Comparison of ENCODE assay signal across 8 mouse cellular contexts in genomic region chr15:78899409-78899739, GRCm38 (mm10). TPM values are rescaled to one million over a fixed set of nuclear protein-coding genes. Genes with fewer than 3 reads are reported as not detected.
DNase-seq lines count a peak whose midpoint lies in the region; ATAC-seq and TF ChIP-seq lines count a peak whose summit lies in the region.

TSS of gene Gm49510 (plus strand) at chr15:78899667.

- H3K27me3 ChIP-seq in heart, embryonic 16.5 days (ENCODE audit: control insufficient read depth, insufficient read depth, low read length): no peaks in the 10 kb centered on the region
- peaks cover 30% of the 10 kb centered on the region for H3K27me3 ChIP-seq in hindbrain, embryonic 12.5 days
- H3K27me3 ChIP-seq in midbrain, embryonic 13.5 days: peaks cover 39% of the 10 kb centered on the region

- H3K9ac ChIP-seq in heart, embryonic 16.5 days (ENCODE audit: low read length): peak within 1 kb of the TSS; percentile 86
- peak within 1 kb of the TSS; percentile 67 for H3K9ac ChIP-seq in hindbrain, embryonic 12.5 days
- H3K9ac ChIP-seq in midbrain, embryonic 13.5 days (replicated peaks): peak within 1 kb of the TSS; percentile 68

- DNase-seq in heart, adult 9 months (ENCODE audit: low spot score in 2 of 2): no peak
- no peak for DNase-seq in thymus, adult 18-20 months
- no peak for DNase-seq in T-cell, adult 2 months (ENCODE audit: low spot score)
- no peak for DNase-seq in right cerebral cortex, postnatal 36 days (ENCODE audit: low spot score in 2 of 2)

- TF ChIP-seq POLR2A in bone marrow, adult 2 months (IDR thresholded peaks at IDR 0.05; ENCODE audit: borderline replicate concordance, control insufficient read depth, low read depth, low read length): no peak

- WGBS in heart, embryonic 16.5 days: 2% methylated on average over 20 of the region's 20 CpGs
- under 1% methylated on average over 20 of the region's 20 CpGs for WGBS in bone marrow, adult 2 months
- under 1% methylated on average over 19 of the region's 20 CpGs for WGBS in hindbrain, embryonic 12.5 days
- WGBS in midbrain, embryonic 13.5 days: 0% methylated on average over 20 of the region's 20 CpGs

- H3K4me1 ChIP-seq in heart, embryonic 16.5 days (ENCODE audit: control insufficient read depth, insufficient read depth, low read length): peaks cover 41% of the 10 kb centered on the region
- H3K4me1 ChIP-seq in bone marrow, adult 2 months (ENCODE audit: control insufficient read depth, insufficient read depth, low read length): peaks cover 25% of the 10 kb centered on the region
- H3K4me1 ChIP-seq in hindbrain, embryonic 12.5 days: peaks cover 20% of the 10 kb centered on the region
- H3K4me1 ChIP-seq in midbrain, embryonic 13.5 days (replicated peaks): peaks cover 17% of the 10 kb centered on the region

- H3K9me3 ChIP-seq in heart, embryonic 16.5 days (replicated peaks; ENCODE audit: control insufficient read depth, low read length): no peaks in the 10 kb centered on the region
- no peaks in the 10 kb centered on the region for H3K9me3 ChIP-seq in hindbrain, embryonic 12.5 days (replicated peaks)
- no peaks in the 10 kb centered on the region for H3K9me3 ChIP-seq in midbrain, embryonic 13.5 days

- peak within 1 kb of the TSS; percentile 83 for H3K4me3 ChIP-seq in heart, embryonic 16.5 days (ENCODE audit: low read length)
- H3K4me3 ChIP-seq in bone marrow, adult 2 months (replicated peaks; ENCODE audit: control insufficient read depth, low read depth, low read length): peak within 1 kb of the TSS; percentile 88
- peak within 1 kb of the TSS; percentile 52 for H3K4me3 ChIP-seq in hindbrain, embryonic 12.5 days
- H3K4me3 ChIP-seq in midbrain, embryonic 13.5 days (replicated peaks): peak within 1 kb of the TSS; percentile 50

- H3K4me2 ChIP-seq in heart, embryonic 16.5 days (ENCODE audit: low read depth, low read length): peak within 1 kb of the TSS; percentile 89
- H3K4me2 ChIP-seq in hindbrain, embryonic 12.5 days (replicated peaks): peak within 1 kb of the TSS; percentile 91
- H3K4me2 ChIP-seq in midbrain, embryonic 13.5 days (replicated peaks): peak within 1 kb of the TSS; percentile 93

- peak within 1 kb of the TSS; percentile 80 for H3K27ac ChIP-seq in heart, embryonic 16.5 days (ENCODE audit: low read length)
- peak within 1 kb of the TSS; percentile 88 for H3K27ac ChIP-seq in bone marrow, adult 2 months (ENCODE audit: control insufficient read depth, insufficient read depth, low read depth, low read length, poor library complexity)
- no peak within 1 kb of the TSS for H3K27ac ChIP-seq in hindbrain, embryonic 12.5 days
- H3K27ac ChIP-seq in midbrain, embryonic 13.5 days: no peak within 1 kb of the TSS

- TF ChIP-seq CTCF in bone marrow, adult 2 months (IDR thresholded peaks at IDR 0.05; ENCODE audit: control insufficient read depth, insufficient read depth, low read length): no peak

- ATAC-seq in heart, embryonic 16.5 days (replicated peaks; ENCODE audit: extremely low read depth, insufficient read depth, low FRiP score): no peak
- no peak for ATAC-seq in hindbrain, embryonic 12.5 days (ENCODE audit: low FRiP score)
- no peak for ATAC-seq in midbrain, embryonic 13.5 days

- H3K36me3 ChIP-seq in heart, embryonic 16.5 days (ENCODE audit: control insufficient read depth, insufficient read depth): no peaks in the 10 kb centered on the region; the same call in 1 of the 2 replicates
- H3K36me3 ChIP-seq in hindbrain, embryonic 12.5 days: no peaks in the 10 kb centered on the region
- 0 out of 2 replicates have a peak, but pooled peaks cover 5% of the 10 kb centered on the region for H3K36me3 ChIP-seq in midbrain, embryonic 13.5 days

RNA-seq across cellular contexts. Expression of gene Gm49510, which starts in this region (rescaled TPM):
- polyA plus RNA-seq in heart, embryonic 16.5 days (2015; fragmentation: Nextera tagmentation; extraction: Ambion mirVana): 0.20 and 0.41 TPM in 2 replicates
- not detected in 2 replicates for polyA plus RNA-seq in bone marrow, adult 2 months (2011; ENCODE audit: insufficient read depth, insufficient read length, low replicate concordance, missing spikeins)
- polyA plus RNA-seq in hindbrain, embryonic 12.5 days (2016; fragmentation: Nextera tagmentation; extraction: Ambion mirVana): 0.22 and 0.61 TPM in 2 replicates
- polyA plus RNA-seq in midbrain, embryonic 13.5 days (2015; fragmentation: Nextera tagmentation; extraction: Ambion mirVana): 0.12 TPM in 1 of 2 replicates, not detected in the other

Comparison
In these comparisons a context has a peak if more than half of its experiments do, and no peak if none do; other contexts are left out.
1. H3K27ac ChIP-seq: peak in heart, embryonic 16.5 days (single experiment) and bone marrow, adult 2 months (single experiment); none in hindbrain, embryonic 12.5 days (single experiment) and midbrain, embryonic 13.5 days (single experiment).
2. Peak in every context shown above with its lines, with median percentiles within 50 percentile points of each other: H3K4me2 ChIP-seq, H3K4me3 ChIP-seq and H3K9ac ChIP-seq.